Mouse (Mus musculus) olfactory bulb, adult 2 months (tissue): ENCODE measurements at regions not wholly inside any gene's neighbourhood (a gene's known extent, or its start where the extent isn't known, plus 50 kb on each side); places are given as distances from the start of the nearest gene placed in this dataset.

ENCODE experiments used
- CTCF ChIP-seq: fragments of 200-500 bp; IDR thresholded peaks from 2 replicates; pipeline ENCODE4 v1.5.1; 2012; ENCODE audit warnings: low read depth, mild to moderate bottlenecking, low read length, moderate library complexity; ENCODE audit not compliant: insufficient read depth
- POLR2A ChIP-seq: fragments of 200-500 bp; IDR thresholded peaks from 2 replicates; pipeline ENCODE4 v1.6.1; 2012; ENCODE audit warnings: mild to moderate bottlenecking, low read depth, low read length, moderate library complexity; ENCODE audit not compliant: insufficient read depth

GRCm38 (mm10) chr5:64580340-64580723, 222.9 kb upstream of the Klf3 start:
- no peak for TF ChIP-seq POLR2A
- no peak for TF ChIP-seq CTCF
